Mouse (Mus musculus) cerebellum, adult 2 months (tissue): ENCODE results near the gene Pus7.

Experiments
- CTCF ChIP-seq: fragments of 200-500 bp; IDR thresholded peaks from 2 replicates; pipeline ENCODE4 v1.5.1; 2011; ENCODE audit warnings: low read depth, mild to moderate bottlenecking, control low read depth, low read length, moderate library complexity, borderline replicate concordance; ENCODE audit not compliant: insufficient read depth
- POLR2A ChIP-seq: fragments of 200-500 bp; IDR thresholded peaks from 2 replicates; pipeline ENCODE4 v1.6.1; 2011; ENCODE audit warnings: low read length, control low read depth, borderline replicate concordance; ENCODE audit not compliant: insufficient read depth

GRCm38 (mm10) chr5:23771105-23771504 lies 12.4 kb downstream of the Pus7 start:
- TF ChIP-seq CTCF (no peak), POLR2A (no peak)
